In the genomic region with DNA sequence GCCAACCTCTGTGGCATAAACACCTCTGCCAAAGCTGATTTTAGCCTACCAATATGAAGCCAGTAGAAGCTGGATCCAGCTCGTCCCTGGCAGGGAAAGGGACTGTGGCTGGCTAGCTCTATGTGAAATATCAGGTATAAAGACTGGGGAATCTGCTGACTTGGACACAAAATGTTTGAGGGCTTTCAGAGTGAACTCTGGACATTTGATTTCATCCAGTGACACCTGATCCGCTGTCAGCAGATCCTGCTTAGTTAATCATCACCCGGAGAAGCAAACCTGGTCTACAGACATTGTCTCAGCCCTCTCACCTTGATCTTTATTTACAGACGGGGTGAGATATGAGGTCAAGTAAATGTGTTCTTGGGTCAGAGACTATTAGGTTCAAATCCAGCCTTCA, we compare ENCODE assay signal across 14 mouse cellular contexts.
DNase-seq lines count a peak whose midpoint lies in the region; ATAC-seq and TF ChIP-seq lines count a peak whose summit lies in the region.
"Had no signal": no experiment of that assay in that cellular context is flagged by ENCODE, and none has a peak within 500 bp of the region (broad histone marks: within the 10 kb centered on the region; RNA-seq: fewer than 3 reads in every experiment).

No protein-coding gene starts in this region.

- peak overlapping the region; percentile 21 for H3K27ac ChIP-seq in embryonic fibroblast, embryonic 13.5 days (ENCODE audit: insufficient read depth, low read length)
- H3K27ac ChIP-seq in intestine, embryonic 14.5 days (ENCODE audit: low read depth), result 0 out of 2 replicates have a peak overlapping the region, but pooled peaks have one; percentile 38
- 0 out of 2 replicates have a peak overlapping the region, but pooled peaks have one; percentile 8 for H3K27ac ChIP-seq in kidney, postnatal 0 days
- peak overlapping the region; percentile 76 for H3K27ac ChIP-seq in liver, embryonic 15.5 days (replicated peaks)
- H3K27ac ChIP-seq in limb, embryonic 10.5 days, result no peak overlapping the region
- no peak overlapping the region for H3K27ac ChIP-seq in heart, embryonic 12.5 days (ENCODE audit: poor library complexity, severe bottlenecking)
- H3K27ac ChIP-seq: embryonic facial prominence, embryonic 13.5 days; left cerebral cortex, adult 2 months had no signal

- DNase-seq in intestine, embryonic 14.5 days (ENCODE audit: low spot score), result no peak
- peak; percentile 36 for DNase-seq in kidney, postnatal 0 days (ENCODE audit: low spot score)
- no peak for DNase-seq in cerebellum, postnatal 36 days
- no peak for DNase-seq in limb, embryonic 10.5 days (ENCODE audit: low spot score)
- DNase-seq in cerebellum, adult 11 months, result no peak
- DNase-seq: cerebellum, postnatal 14 days; forebrain, postnatal 0 days; lung, adult 2 months had no signal

- no peak for TF ChIP-seq POLR2A in embryonic fibroblast, embryonic 13.5 days (IDR thresholded peaks at IDR 0.05; ENCODE audit: low read depth, low read length)

- ATAC-seq in intestine, embryonic 14.5 days (replicated peaks; ENCODE audit: low FRiP score, low TSS enrichment, low read depth), result peak; percentile 51; the same call in 1 of the 2 replicates
- peak; percentile 91 for ATAC-seq in kidney, postnatal 0 days (replicated peaks; ENCODE audit: low FRiP score, low read depth)
- peak; percentile 79 for ATAC-seq in liver, embryonic 15.5 days (ENCODE audit: insufficient read depth)
- ATAC-seq in heart, embryonic 12.5 days (ENCODE audit: insufficient number of reproducible peaks, low FRiP score), result no peak
- ATAC-seq: forebrain, postnatal 0 days had no signal

- no peak overlapping the region for H3K4me2 ChIP-seq in intestine, embryonic 14.5 days (ENCODE audit: low read length)
- no peak overlapping the region for H3K4me2 ChIP-seq in kidney, postnatal 0 days (ENCODE audit: low read length)
- H3K4me2 ChIP-seq in liver, embryonic 15.5 days, result peak overlapping the region; percentile 18
- no peak overlapping the region for H3K4me2 ChIP-seq in heart, embryonic 12.5 days
- H3K4me2 ChIP-seq: embryonic facial prominence, embryonic 13.5 days had no signal

- no peaks in the 10 kb centered on the region for H3K36me3 ChIP-seq in intestine, embryonic 14.5 days (ENCODE audit: control insufficient read depth, insufficient read depth, low read length)
- H3K36me3 ChIP-seq in kidney, postnatal 0 days (ENCODE audit: insufficient read depth, low read length), result no peaks in the 10 kb centered on the region
- no peaks in the 10 kb centered on the region for H3K36me3 ChIP-seq in liver, embryonic 15.5 days (replicated peaks)
- H3K36me3 ChIP-seq in limb, embryonic 10.5 days, result no peaks in the 10 kb centered on the region
- no peaks in the 10 kb centered on the region for H3K36me3 ChIP-seq in heart, embryonic 12.5 days
- H3K36me3 ChIP-seq: embryonic facial prominence, embryonic 13.5 days had no signal

- no peak for TF ChIP-seq CTCF in embryonic fibroblast, embryonic 13.5 days (IDR thresholded peaks at IDR 0.05; ENCODE audit: borderline replicate concordance, insufficient read depth, low read length)
- TF ChIP-seq CTCF in kidney, postnatal 0 days (IDR thresholded peaks at IDR 0.05; ENCODE audit: low read depth), result no peak

- no peak overlapping the region for H3K4me3 ChIP-seq in embryonic fibroblast, embryonic 13.5 days (ENCODE audit: insufficient read depth, low read length)
- H3K4me3 ChIP-seq in intestine, embryonic 14.5 days (ENCODE audit: low read depth, low read length), result no peak overlapping the region
- H3K4me3 ChIP-seq in kidney, postnatal 0 days (replicated peaks; ENCODE audit: low read depth, low read length), result no peak overlapping the region
- no peak overlapping the region for H3K4me3 ChIP-seq in liver, embryonic 15.5 days (replicated peaks)
- H3K4me3 ChIP-seq in limb, embryonic 10.5 days, result no peak overlapping the region
- H3K4me3 ChIP-seq in heart, embryonic 12.5 days, result no peak overlapping the region
- H3K4me3 ChIP-seq: embryonic facial prominence, embryonic 13.5 days; left cerebral cortex, adult 2 months; megakaryocyte, embryonic 14.5 days had no signal

- H3K9me3 ChIP-seq in intestine, embryonic 14.5 days (ENCODE audit: control insufficient read depth, low read length), result no peaks in the 10 kb centered on the region
- H3K9me3 ChIP-seq in kidney, postnatal 0 days (replicated peaks; ENCODE audit: low read length), result no peaks in the 10 kb centered on the region
- H3K9me3 ChIP-seq in liver, embryonic 15.5 days (replicated peaks), result no peaks in the 10 kb centered on the region
- H3K9me3 ChIP-seq in limb, embryonic 10.5 days (replicated peaks), result no peaks in the 10 kb centered on the region
- H3K9me3 ChIP-seq in heart, embryonic 12.5 days (replicated peaks), result no peaks in the 10 kb centered on the region
- H3K9me3 ChIP-seq: embryonic facial prominence, embryonic 13.5 days; megakaryocyte, embryonic 14.5 days had no signal

- peaks cover 7% of the 10 kb centered on the region; the same call in 1 of the 2 replicates for H3K4me1 ChIP-seq in embryonic fibroblast, embryonic 13.5 days (ENCODE audit: control insufficient read depth, insufficient read depth, low read length)
- 0 out of 2 replicates have a peak, but pooled peaks cover 3% of the 10 kb centered on the region for H3K4me1 ChIP-seq in intestine, embryonic 14.5 days (replicated peaks; ENCODE audit: control insufficient read depth, insufficient read depth, low read length)
- H3K4me1 ChIP-seq in kidney, postnatal 0 days (replicated peaks; ENCODE audit: insufficient read depth, low read length), result no peaks in the 10 kb centered on the region
- H3K4me1 ChIP-seq in liver, embryonic 15.5 days (replicated peaks), result no peaks in the 10 kb centered on the region
- no peaks in the 10 kb centered on the region for H3K4me1 ChIP-seq in limb, embryonic 10.5 days
- peaks cover 10% of the 10 kb centered on the region for H3K4me1 ChIP-seq in heart, embryonic 12.5 days (replicated peaks)
- H3K4me1 ChIP-seq: embryonic facial prominence, embryonic 13.5 days; megakaryocyte, embryonic 14.5 days had no signal

- 52% methylated on average over 4 of the region's 4 CpGs for WGBS in intestine, embryonic 14.5 days
- 55% methylated on average over 4 of the region's 4 CpGs for WGBS in kidney, postnatal 0 days
- WGBS in liver, embryonic 15.5 days (ENCODE audit: insufficient replicate concordance), result 52% methylated on average over 4 of the region's 4 CpGs
- 85% methylated on average over 4 of the region's 4 CpGs for WGBS in limb, embryonic 10.5 days
- WGBS in heart, embryonic 12.5 days, result 58% methylated on average over 4 of the region's 4 CpGs

- H3K27me3 ChIP-seq in intestine, embryonic 14.5 days (replicated peaks; ENCODE audit: control insufficient read depth, insufficient read depth, low read length), result no peaks in the 10 kb centered on the region
- H3K27me3 ChIP-seq in kidney, postnatal 0 days (ENCODE audit: insufficient read depth, low read length), result no peaks in the 10 kb centered on the region
- no peaks in the 10 kb centered on the region for H3K27me3 ChIP-seq in liver, embryonic 15.5 days
- H3K27me3 ChIP-seq in limb, embryonic 10.5 days (ENCODE audit: low read depth, poor library complexity, severe bottlenecking), result no peaks in the 10 kb centered on the region
- H3K27me3 ChIP-seq in heart, embryonic 12.5 days (replicated peaks), result no peaks in the 10 kb centered on the region
- H3K27me3 ChIP-seq: embryonic facial prominence, embryonic 13.5 days; megakaryocyte, embryonic 14.5 days had no signal

- H3K9ac ChIP-seq in intestine, embryonic 14.5 days (ENCODE audit: low read length), result no peak overlapping the region
- no peak overlapping the region for H3K9ac ChIP-seq in kidney, postnatal 0 days (ENCODE audit: low read depth, low read length)
- no peak overlapping the region for H3K9ac ChIP-seq in liver, embryonic 15.5 days
- no peak overlapping the region for H3K9ac ChIP-seq in heart, embryonic 12.5 days
- H3K9ac ChIP-seq: embryonic facial prominence, embryonic 13.5 days; forebrain, postnatal 0 days had no signal

Comparison
In these comparisons a context has a peak if more than half of its experiments do, and no peak if none do; other contexts are left out.
1. H3K27ac ChIP-seq: peak in embryonic fibroblast, embryonic 13.5 days (single experiment), intestine, embryonic 14.5 days (single experiment), kidney, postnatal 0 days (single experiment) and liver, embryonic 15.5 days (single experiment); none in limb, embryonic 10.5 days (single experiment) and heart, embryonic 12.5 days (single experiment).